Mouse (Mus musculus): ENCODE measurements around the gene Taf4. TPM values are rescaled to one million over a fixed set of nuclear protein-coding genes. Genes with fewer than 3 reads are reported as not detected.

Gene Taf4
- polyA plus RNA-seq, 1 experiment, result 8.6 TPM

GRCm38 (mm10) chr2:179947607-179948006 lies 28.8 kb downstream of the Taf4 start:
- WGBS, result 66% methylated on average over 5 of the region's 5 CpGs
- no peak for DNase-seq (ENCODE audit: low read depth, low spot score)

- WGBS, result 89% methylated on average over 6 of the region's 6 CpGs
- no peak for DNase-seq (ENCODE audit: low read depth, low spot score)
These were observed 29.9 kb downstream of the Taf4 start for GRCm38 (mm10) chr2:179946496-179946895.

- DNase-seq (ENCODE audit: low read depth, low spot score), result no peak
These were observed 31.4 kb downstream of the Taf4 start for GRCm38 (mm10) chr2:179945051-179945450.

GRCm38 (mm10) chr2:179941696-179942095 lies 34.8 kb downstream of the Taf4 start:
- WGBS, result 91% methylated on average over 1 of the region's 1 CpGs
- no peak for DNase-seq (ENCODE audit: low read depth, low spot score)

More at GRCm38 (mm10) chr2:179945051-179945450, 31.4 kb downstream of the Taf4 start:
- WGBS, result 46% methylated on average over 4 of the region's 4 CpGs

GRCm38 (mm10) chr2:179937091-179937490 lies 39.4 kb downstream of the Taf4 start:
- DNase-seq (ENCODE audit: low read depth, low spot score), result no peak
- WGBS, result 64% methylated on average over 4 of the region's 4 CpGs

- no peak for DNase-seq (ENCODE audit: low read depth, low spot score)
- WGBS, result 80% methylated on average over 3 of the region's 3 CpGs
These were observed 42.3 kb downstream of the Taf4 start for GRCm38 (mm10) chr2:179934165-179934564.

- WGBS, result 92% methylated on average over 16 of the region's 16 CpGs
These were observed 44.7 kb downstream of the Taf4 start for GRCm38 (mm10) chr2:179931741-179932140.

GRCm38 (mm10) chr2:179929166-179929565 lies 47.3 kb downstream of the Taf4 start:
- no peak for DNase-seq (ENCODE audit: low read depth, low spot score)
- 94% methylated on average over 13 of the region's 13 CpGs for WGBS

More at GRCm38 (mm10) chr2:179931741-179932140, 44.7 kb downstream of the Taf4 start:
- DNase-seq (ENCODE audit: low read depth, low spot score), result no peak

- DNase-seq (ENCODE audit: low read depth, low spot score), result no peak
These were observed 52.4 kb downstream of the Taf4 start for GRCm38 (mm10) chr2:179924038-179924437.

GRCm38 (mm10) chr2:179921021-179921653 lies 55.3 kb downstream of the Taf4 start:
- WGBS, result 96% methylated on average over 8 of the region's 8 CpGs
- DNase-seq (ENCODE audit: low read depth, low spot score), result no peak

More at GRCm38 (mm10) chr2:179924038-179924437, 52.4 kb downstream of the Taf4 start:
- 89% methylated on average over 6 of the region's 6 CpGs for WGBS

GRCm38 (mm10) chr2:179920042-179920441 lies 56.4 kb downstream of the Taf4 start:
- DNase-seq (ENCODE audit: low read depth, low spot score), result no peak
- 50% methylated on average over 4 of the region's 4 CpGs for WGBS

- 25% methylated on average over 5 of the region's 5 CpGs for WGBS
- peak; percentile 36 for DNase-seq (ENCODE audit: low read depth, low spot score)
These were observed 59.4 kb downstream of the Taf4 start for GRCm38 (mm10) chr2:179916877-179917673.

- 63% methylated on average over 2 of the region's 2 CpGs for WGBS
- no peak for DNase-seq (ENCODE audit: low read depth, low spot score)
These were observed 62.2 kb downstream of the Taf4 start for GRCm38 (mm10) chr2:179914246-179914645.

GRCm38 (mm10) chr2:179913349-179913748 lies 63.1 kb downstream of the Taf4 start:
- WGBS, result 82% methylated on average over 15 of the region's 15 CpGs
- DNase-seq (ENCODE audit: low read depth, low spot score), result no peak

- 70% methylated on average over 12 of the region's 12 CpGs for WGBS
- DNase-seq (ENCODE audit: low read depth, low spot score), result no peak
These were observed 63.5 kb downstream of the Taf4 start for GRCm38 (mm10) chr2:179912911-179913310.

- 81% methylated on average over 2 of the region's 2 CpGs for WGBS
- no peak for DNase-seq (ENCODE audit: low read depth, low spot score)
These were observed 79.5 kb downstream of the Taf4 start for GRCm38 (mm10) chr2:179896949-179897348.

GRCm38 (mm10) chr2:179891048-179891447 lies 85.4 kb downstream of the Taf4 start:
- 67% methylated on average over 3 of the region's 3 CpGs for WGBS
- DNase-seq (ENCODE audit: low read depth, low spot score), result no peak

- 25% methylated on average over 7 of the region's 7 CpGs for WGBS
- no peak for DNase-seq (ENCODE audit: low read depth, low spot score)
These were observed 91.9 kb downstream of the Taf4 start for GRCm38 (mm10) chr2:179884561-179884960.

GRCm38 (mm10) chr2:179877551-179878215 lies 98.8 kb downstream of the Taf4 start:
- no peak for DNase-seq (ENCODE audit: low read depth, low spot score)
- WGBS, result 60% methylated on average over 9 of the region's 9 CpGs

- WGBS, result 2% methylated on average over 3 of the region's 3 CpGs
- peak; percentile 56 for DNase-seq (ENCODE audit: low read depth, low spot score)
These were observed 101.3 kb downstream of the Taf4 start for GRCm38 (mm10) chr2:179875147-179875546.
